Mouse (Mus musculus): ENCODE data around the gene Tctex1d1. TPM values are rescaled to one million over a fixed set of nuclear protein-coding genes. Genes with fewer than 3 reads are reported as not detected.

The Tctex1d1 gene
- polyA plus RNA-seq, 1 experiment from 2014 or later = 0.22 TPM

DNA sequence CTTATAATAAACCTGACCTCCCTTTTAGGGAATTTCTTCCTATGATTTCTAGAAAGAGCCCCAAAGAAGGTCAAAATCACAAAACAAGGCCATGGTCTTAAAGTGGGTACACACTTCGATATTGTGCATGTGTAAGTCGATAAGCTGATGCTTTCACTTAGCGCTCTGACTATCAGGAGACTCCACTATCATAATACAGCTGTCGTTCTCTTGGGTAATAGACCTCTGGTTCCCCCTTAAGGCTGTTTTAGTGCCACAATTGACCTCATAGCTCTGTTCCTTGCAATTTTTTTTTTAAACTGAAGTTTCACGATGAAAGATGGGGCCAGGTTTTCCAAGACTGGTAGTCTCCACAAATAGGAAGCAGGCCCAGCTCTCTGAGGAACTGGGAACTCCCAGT, 979 bp downstream of the Tctex1d1 start:
- no peaks in the 10 kb centered on the region for H3K36me3 ChIP-seq (ENCODE audit: control insufficient read depth, insufficient read depth, low read length)
- peaks cover 5% of the 10 kb centered on the region; the same call in 1 of the 2 replicates for H3K4me1 ChIP-seq (replicated peaks; ENCODE audit: control insufficient read depth, insufficient read depth, low read length)
- DNase-seq (ENCODE audit: low spot score) (no peak), ATAC-seq (replicated peaks; ENCODE audit: low FRiP score) (no peak)
- H3K27ac ChIP-seq (ENCODE audit: low read depth, low read length) = no peak overlapping the region
- WGBS = 40% methylated on average over 5 of the region's 5 CpGs
- H3K9ac ChIP-seq (ENCODE audit: low read depth, low read length) = no peak overlapping the region
- peaks cover 12% of the 10 kb centered on the region; the same call in 1 of the 2 replicates for H3K27me3 ChIP-seq (replicated peaks; ENCODE audit: control insufficient read depth, insufficient read depth, low read length)
- H3K9me3 ChIP-seq (ENCODE audit: control insufficient read depth, low read length) = no peaks in the 10 kb centered on the region
- H3K4me3 ChIP-seq (ENCODE audit: low read depth, low read length) = peak overlapping the region; percentile 40
- H3K4me2 ChIP-seq = peak overlapping the region; percentile 70

DNA sequence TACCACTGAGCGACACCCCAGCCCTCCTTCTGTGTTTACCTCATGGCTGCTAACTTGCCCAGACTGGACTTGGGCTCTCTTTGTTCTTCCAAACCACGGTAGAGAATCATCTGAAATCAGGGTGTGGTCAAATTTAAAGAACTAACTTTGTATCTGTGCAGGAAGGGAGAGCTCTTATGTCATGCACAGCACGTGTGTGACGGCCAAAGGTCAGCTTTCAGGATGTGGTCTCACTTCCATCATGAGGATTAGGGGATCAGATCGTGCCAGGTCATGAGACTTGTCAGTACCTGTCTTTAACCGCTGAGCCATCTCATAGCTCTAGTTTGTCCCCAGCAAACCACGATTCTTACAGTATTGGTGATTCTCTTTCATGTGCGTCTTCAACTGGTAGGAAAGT, 3.3 kb downstream of the Tctex1d1 start:
- DNase-seq (ENCODE audit: low spot score) = no peak
- no peaks in the 10 kb centered on the region for H3K36me3 ChIP-seq (ENCODE audit: control insufficient read depth, insufficient read depth, low read length)
- H3K27ac ChIP-seq (ENCODE audit: low read depth, low read length) = no peak overlapping the region
- 65% methylated on average over 8 of the region's 8 CpGs for WGBS
- no peak overlapping the region for H3K9ac ChIP-seq (ENCODE audit: low read depth, low read length)
- peaks cover 5% of the 10 kb centered on the region; the same call in 1 of the 2 replicates for H3K4me1 ChIP-seq (replicated peaks; ENCODE audit: control insufficient read depth, insufficient read depth, low read length)
- ATAC-seq (replicated peaks; ENCODE audit: low FRiP score) = no peak; the same call in 1 of the 2 replicates
- no peaks in the 10 kb centered on the region for H3K9me3 ChIP-seq (ENCODE audit: control insufficient read depth, low read length)
- H3K27me3 ChIP-seq (replicated peaks; ENCODE audit: control insufficient read depth, insufficient read depth, low read length) = peaks cover 12% of the 10 kb centered on the region; the same call in 1 of the 2 replicates
- no peak overlapping the region for H3K4me3 ChIP-seq (ENCODE audit: low read depth, low read length)
- H3K4me2 ChIP-seq = no peak overlapping the region

DNA sequence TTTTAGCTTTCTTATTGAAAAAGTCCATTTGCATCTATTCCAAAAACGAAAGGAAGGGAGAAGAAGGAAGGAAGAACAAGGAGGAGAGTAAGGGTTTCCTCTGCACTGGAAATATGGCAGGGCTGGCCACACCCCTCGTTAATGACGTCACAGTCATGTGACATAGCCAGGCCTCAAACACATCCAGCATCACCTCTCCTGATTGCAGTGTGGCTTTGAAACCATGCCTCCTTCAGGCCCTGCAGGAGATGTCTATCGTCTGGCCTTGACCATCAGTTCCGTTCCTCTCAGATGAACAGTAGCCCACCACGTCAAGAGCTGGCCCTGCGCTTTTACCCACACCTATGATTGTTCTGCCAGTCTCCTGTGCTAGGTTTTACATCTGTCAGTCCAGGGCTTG, 7.8 kb downstream of the Tctex1d1 start:
- Histone ChIP-seq H3K9ac (ENCODE audit: low read depth, low read length) (no peak overlapping the region), H3K9me3 (ENCODE audit: control insufficient read depth, low read length) (no peaks in the 10 kb centered on the region), H3K4me2 (no peak overlapping the region), H3K27ac (ENCODE audit: low read depth, low read length) (no peak overlapping the region), H3K27me3 (replicated peaks; ENCODE audit: control insufficient read depth, insufficient read depth, low read length) (no peaks in the 10 kb centered on the region), H3K4me3 (ENCODE audit: low read depth, low read length) (no peak overlapping the region), H3K36me3 (ENCODE audit: control insufficient read depth, insufficient read depth, low read length) (no peaks in the 10 kb centered on the region), H3K4me1 (replicated peaks; ENCODE audit: control insufficient read depth, insufficient read depth, low read length) (no peaks in the 10 kb centered on the region)
- ATAC-seq (replicated peaks; ENCODE audit: low FRiP score) = no peak
- WGBS = 68% methylated on average over 7 of the region's 7 CpGs
- DNase-seq (ENCODE audit: low spot score) = no peak

GRCm38 (mm10) chr4:102986917-102987316, 8.5 kb downstream of the Tctex1d1 start:
- Histone ChIP-seq H3K9me3 (ENCODE audit: control insufficient read depth, low read length) (no peaks in the 10 kb centered on the region), H3K9ac (ENCODE audit: low read depth, low read length) (no peak overlapping the region), H3K4me1 (replicated peaks; ENCODE audit: control insufficient read depth, insufficient read depth, low read length) (no peaks in the 10 kb centered on the region), H3K27me3 (replicated peaks; ENCODE audit: control insufficient read depth, insufficient read depth, low read length) (no peaks in the 10 kb centered on the region), H3K27ac (ENCODE audit: low read depth, low read length) (no peak overlapping the region), H3K4me2 (no peak overlapping the region), H3K4me3 (ENCODE audit: low read depth, low read length) (no peak overlapping the region), H3K36me3 (ENCODE audit: control insufficient read depth, insufficient read depth, low read length) (no peaks in the 10 kb centered on the region)
- peak; percentile 51; the same call in 1 of the 2 replicates for ATAC-seq (replicated peaks; ENCODE audit: low FRiP score)
- 4% methylated on average over 2 of the region's 2 CpGs for WGBS
- no peak for DNase-seq (ENCODE audit: low spot score)

DNA sequence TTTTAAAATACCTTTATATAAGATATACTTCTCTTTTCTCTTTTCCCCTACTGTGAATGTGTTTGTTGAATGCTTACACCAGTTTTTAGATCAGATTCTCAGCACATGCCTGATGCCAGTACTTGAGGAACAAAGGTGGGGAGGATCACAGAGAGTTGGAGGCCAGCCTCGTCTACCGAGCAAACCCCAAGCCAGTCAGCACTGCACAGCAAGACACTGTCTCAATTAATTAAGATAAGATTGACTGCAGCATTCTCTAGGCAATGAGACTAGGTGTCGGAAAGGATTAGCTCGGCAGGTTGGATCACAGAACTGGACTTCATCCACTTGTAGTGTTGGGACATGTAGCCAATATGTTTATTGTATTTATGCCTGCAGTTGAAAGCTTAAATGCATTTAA, 8.9 kb downstream of the Tctex1d1 start:
- no peak overlapping the region for H3K9ac ChIP-seq (ENCODE audit: low read depth, low read length)
- no peaks in the 10 kb centered on the region for H3K4me1 ChIP-seq (replicated peaks; ENCODE audit: control insufficient read depth, insufficient read depth, low read length)
- no peaks in the 10 kb centered on the region for H3K36me3 ChIP-seq (ENCODE audit: control insufficient read depth, insufficient read depth, low read length)
- ATAC-seq (replicated peaks; ENCODE audit: low FRiP score) (no peak), DNase-seq (ENCODE audit: low spot score) (no peak)
- no peak overlapping the region for H3K27ac ChIP-seq (ENCODE audit: low read depth, low read length)
- no peak overlapping the region for H3K4me3 ChIP-seq (ENCODE audit: low read depth, low read length)
- no peaks in the 10 kb centered on the region for H3K27me3 ChIP-seq (replicated peaks; ENCODE audit: control insufficient read depth, insufficient read depth, low read length)
- WGBS = 55% methylated on average over 4 of the region's 4 CpGs
- H3K9me3 ChIP-seq (ENCODE audit: control insufficient read depth, low read length) = no peaks in the 10 kb centered on the region
- no peak overlapping the region for H3K4me2 ChIP-seq

GRCm38 (mm10) chr4:102987756-102988155, 9.3 kb downstream of the Tctex1d1 start:
- Histone ChIP-seq H3K27ac (ENCODE audit: low read depth, low read length) (no peak overlapping the region), H3K27me3 (replicated peaks; ENCODE audit: control insufficient read depth, insufficient read depth, low read length) (no peaks in the 10 kb centered on the region), H3K4me1 (replicated peaks; ENCODE audit: control insufficient read depth, insufficient read depth, low read length) (no peaks in the 10 kb centered on the region), H3K36me3 (ENCODE audit: control insufficient read depth, insufficient read depth, low read length) (no peaks in the 10 kb centered on the region), H3K4me3 (ENCODE audit: low read depth, low read length) (no peak overlapping the region), H3K4me2 (no peak overlapping the region), H3K9ac (ENCODE audit: low read depth, low read length) (no peak overlapping the region), H3K9me3 (ENCODE audit: control insufficient read depth, low read length) (no peaks in the 10 kb centered on the region)
- DNase-seq (ENCODE audit: low spot score) = no peak
- ATAC-seq (replicated peaks; ENCODE audit: low FRiP score) = no peak
- 58% methylated on average over 2 of the region's 2 CpGs for WGBS

GRCm38 (mm10) chr4:102988526-102988925, 10.1 kb downstream of the Tctex1d1 start:
- H3K4me3 ChIP-seq (ENCODE audit: low read depth, low read length) = no peak overlapping the region
- no peaks in the 10 kb centered on the region for H3K9me3 ChIP-seq (ENCODE audit: control insufficient read depth, low read length)
- no peaks in the 10 kb centered on the region for H3K27me3 ChIP-seq (replicated peaks; ENCODE audit: control insufficient read depth, insufficient read depth, low read length)
- DNase-seq (ENCODE audit: low spot score) = no peak
- no peak overlapping the region for H3K27ac ChIP-seq (ENCODE audit: low read depth, low read length)
- H3K4me1 ChIP-seq (replicated peaks; ENCODE audit: control insufficient read depth, insufficient read depth, low read length) = no peaks in the 10 kb centered on the region
- no peaks in the 10 kb centered on the region for H3K36me3 ChIP-seq (ENCODE audit: control insufficient read depth, insufficient read depth, low read length)
- H3K9ac ChIP-seq (ENCODE audit: low read depth, low read length) = no peak overlapping the region
- ATAC-seq (replicated peaks; ENCODE audit: low FRiP score) = no peak
- H3K4me2 ChIP-seq = no peak overlapping the region
- WGBS = 65% methylated on average over 6 of the region's 6 CpGs

- no peak for ATAC-seq (replicated peaks; ENCODE audit: low FRiP score)
- no peaks in the 10 kb centered on the region for H3K9me3 ChIP-seq (ENCODE audit: control insufficient read depth, low read length)
- H3K4me3 ChIP-seq (ENCODE audit: low read depth, low read length) = no peak overlapping the region
- no peak overlapping the region for H3K27ac ChIP-seq (ENCODE audit: low read depth, low read length)
- H3K4me2 ChIP-seq = no peak overlapping the region
- H3K9ac ChIP-seq (ENCODE audit: low read depth, low read length) = no peak overlapping the region
- no peaks in the 10 kb centered on the region for H3K4me1 ChIP-seq (replicated peaks; ENCODE audit: control insufficient read depth, insufficient read depth, low read length)
- no peaks in the 10 kb centered on the region for H3K27me3 ChIP-seq (replicated peaks; ENCODE audit: control insufficient read depth, insufficient read depth, low read length)
- no peaks in the 10 kb centered on the region for H3K36me3 ChIP-seq (ENCODE audit: control insufficient read depth, insufficient read depth, low read length)
- WGBS = 73% methylated on average over 5 of the region's 5 CpGs
- DNase-seq (ENCODE audit: low spot score) = no peak
Measured at GRCm38 (mm10) chr4:102989391-102989790, 11.0 kb downstream of the Tctex1d1 start.

DNA sequence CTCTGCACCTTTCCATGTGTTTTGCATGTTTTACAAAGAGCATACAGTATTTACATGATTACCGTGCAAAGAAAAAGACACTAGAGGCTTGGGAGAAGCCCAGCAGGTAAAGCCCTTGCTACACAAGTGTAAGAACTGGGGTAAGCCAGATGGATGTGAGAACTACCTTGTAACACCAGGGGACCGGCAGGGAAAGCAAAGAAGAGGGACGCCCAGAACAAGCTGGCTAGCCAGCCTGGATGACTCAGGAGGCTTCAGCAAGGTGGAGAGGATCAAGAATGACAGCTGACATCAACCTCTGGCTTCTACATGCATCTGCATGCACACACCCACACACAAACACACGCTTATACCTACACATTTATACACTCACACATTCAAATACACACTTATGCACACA, 11.6 kb downstream of the Tctex1d1 start:
- Histone ChIP-seq H3K4me2 (no peak overlapping the region), H3K4me3 (ENCODE audit: low read depth, low read length) (no peak overlapping the region), H3K9ac (ENCODE audit: low read depth, low read length) (no peak overlapping the region), H3K9me3 (ENCODE audit: control insufficient read depth, low read length) (no peaks in the 10 kb centered on the region), H3K27me3 (replicated peaks; ENCODE audit: control insufficient read depth, insufficient read depth, low read length) (no peaks in the 10 kb centered on the region), H3K4me1 (replicated peaks; ENCODE audit: control insufficient read depth, insufficient read depth, low read length) (no peaks in the 10 kb centered on the region), H3K36me3 (ENCODE audit: control insufficient read depth, insufficient read depth, low read length) (no peaks in the 10 kb centered on the region), H3K27ac (ENCODE audit: low read depth, low read length) (no peak overlapping the region)
- ATAC-seq (replicated peaks; ENCODE audit: low FRiP score) = no peak
- 76% methylated on average over 4 of the region's 4 CpGs for whole genome bisulfite sequencing
- no peak for DNase-seq (ENCODE audit: low spot score)
